Mouse (Mus musculus) brain, adult 2 months (tissue): ENCODE measurements at regions not wholly inside any gene's neighbourhood (a gene's known extent, or its start where the extent isn't known, plus 50 kb on each side); places are given as distances from the start of the nearest gene placed in this dataset.

Experiments used
- DNase-seq: peaks from one replicate; pipeline ENCODE4 v3.0.0; 2011; ENCODE audit warnings: low read depth, low spot score

GRCm38 (mm10) chrX:44432251-44432650, 64.1 kb upstream of the Dcaf12l2 start:
- peak; percentile 12 for DNase-seq
